Mouse (Mus musculus) heart, embryonic 15.5 days (tissue): Measurements from ENCODE around the gene Ddit4. TPM values are rescaled to one million over a fixed set of nuclear protein-coding genes. Genes with fewer than 3 reads are reported as not detected.

Experiments used
- ATAC-seq: fragments of 200-750 bp; cut with Nextera tagmentation; replicated peaks from 2 replicates; pipeline ENCODE4 v1.8.0; 2017; ENCODE audit warnings: low read depth, moderate TSS enrichment; ENCODE audit not compliant: insufficient number of reproducible peaks, insufficient read depth, low FRiP score
- H3K27ac ChIP-seq: fragments of 300-500 bp; sonication (generic); 2 replicates; pipeline ENCODE4 v1.5.1; 2015; ENCODE audit warnings: mild to moderate bottlenecking, inconsistent platforms
- H3K27me3 ChIP-seq: fragments of 300-500 bp; sonication (generic); 2 replicates; pipeline ENCODE4 v1.6.1; 2015; ENCODE audit warnings: inconsistent platforms
- H3K36me3 ChIP-seq: fragments of 300-500 bp; sonication (generic); 2 replicates; pipeline ENCODE4 v1.6.1; 2015; ENCODE audit warnings: mild to moderate bottlenecking, inconsistent platforms
- H3K4me1 ChIP-seq: fragments of 300-500 bp; sonication (generic); replicated peaks from 2 replicates; pipeline ENCODE4 v1.6.1; 2015; ENCODE audit warnings: inconsistent platforms
- H3K4me2 ChIP-seq: fragments of 300-500 bp; sonication (generic); 2 replicates; pipeline ENCODE4 v1.6.1; 2015; ENCODE audit warnings: inconsistent platforms, mild to moderate bottlenecking, moderate library complexity
- H3K4me3 ChIP-seq: fragments of 300-500 bp; sonication (generic); 2 replicates; pipeline ENCODE4 v1.5.1; 2015; ENCODE audit warnings: mild to moderate bottlenecking, inconsistent platforms
- H3K9ac ChIP-seq: fragments of 300-500 bp; sonication (generic); 2 replicates; pipeline ENCODE4 v1.6.1; 2015; ENCODE audit warnings: mild to moderate bottlenecking, inconsistent platforms
- H3K9me3 ChIP-seq: fragments of 300-500 bp; sonication (generic); replicated peaks from 2 replicates; pipeline ENCODE4 v1.6.1; 2016; ENCODE audit warnings: inconsistent platforms
- WGBS: fragments of 180-500 bp; shearing (Covaris S2); methylation state at CpG from one replicate; pipeline ENCODE4 v1.1.7; 2015; ENCODE audit warnings: mixed read lengths; 5-methylcytosine and 5-hydroxymethylcytosine counted together
- polyA plus RNA-seq: library from polyadenylated mRNA; unstranded; fragments of >200 nt; fragmentation: Nextera tagmentation; extraction: Ambion mirVana; gene quantifications from 2 replicates; pipeline ENCODE4 v1.2.1, GENCODE M21; 2015

Gene Ddit4
- polyA plus RNA-seq, 1 experiment from 2014 or later: 22.7 TPM

DNA sequence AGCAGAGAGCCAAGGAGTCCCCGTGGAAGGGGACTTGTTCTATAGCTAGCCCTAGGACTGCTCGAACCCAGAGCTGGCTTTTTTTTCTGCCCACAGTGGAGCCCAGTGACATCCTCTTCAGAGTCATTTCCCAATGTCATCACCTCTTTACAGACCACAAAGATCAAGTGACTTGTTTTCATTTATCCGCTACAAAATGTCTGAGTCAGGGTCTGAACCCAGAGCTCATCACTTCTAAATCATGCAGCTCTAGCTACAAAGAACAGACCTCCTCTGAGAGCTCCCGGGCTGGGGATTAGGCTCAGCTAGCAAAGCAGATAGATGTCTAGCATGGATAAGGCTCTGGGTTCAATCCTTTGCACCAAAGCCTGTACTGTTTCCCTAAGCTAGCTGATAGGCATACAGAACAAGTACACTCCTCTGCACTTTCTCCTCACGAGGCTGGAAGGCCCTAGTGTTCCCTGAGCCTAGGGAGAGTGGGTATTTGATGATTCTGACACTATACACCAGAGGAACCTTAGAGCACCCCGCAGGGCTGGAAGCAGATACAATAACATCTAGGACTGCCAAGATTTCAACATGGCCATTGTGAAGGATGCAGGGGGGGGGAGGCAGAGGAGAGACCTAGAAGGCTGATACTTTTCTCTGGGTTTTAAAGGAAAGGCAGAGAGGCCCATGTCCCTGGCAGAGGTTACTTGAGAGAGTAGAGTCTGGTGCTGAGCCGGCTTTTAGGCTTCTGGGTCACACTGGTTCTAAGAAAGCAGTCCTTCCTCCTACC, 4.1 kb downstream of the Ddit4 start:
- H3K9me3 ChIP-seq: no peaks in the 10 kb centered on the region
- H3K4me1 ChIP-seq: peaks cover 53% of the 10 kb centered on the region
- H3K4me2 ChIP-seq: no peak overlapping the region
- no peak overlapping the region for H3K9ac ChIP-seq
- no peak overlapping the region for H3K4me3 ChIP-seq
- ATAC-seq: no peak
- 48% methylated on average over 7 of the region's 7 CpGs for WGBS
- no peaks in the 10 kb centered on the region for H3K27me3 ChIP-seq
- peak overlapping the region; percentile 88 for H3K27ac ChIP-seq
- no peaks in the 10 kb centered on the region for H3K36me3 ChIP-seq

DNA sequence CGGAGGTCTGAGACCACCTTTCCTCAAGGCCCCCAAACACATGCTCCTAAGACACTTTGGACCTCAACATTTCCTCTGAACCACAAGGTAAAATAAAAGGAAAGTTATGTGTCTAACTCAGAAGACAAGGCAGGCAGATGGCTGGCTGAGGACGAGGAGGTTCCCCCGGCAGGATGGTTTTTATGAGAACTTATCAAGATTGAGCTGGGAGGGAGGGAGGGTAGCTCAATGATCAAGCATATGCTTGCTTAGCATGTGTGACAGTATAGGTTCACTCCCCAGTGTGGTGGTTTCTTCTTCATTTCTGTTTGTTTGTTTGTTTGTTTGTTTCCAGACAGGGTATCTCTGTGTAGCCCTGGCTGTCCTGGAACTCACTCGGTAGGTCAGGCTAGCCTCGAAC, 5.3 kb downstream of the Ddit4 start:
- no peaks in the 10 kb centered on the region for H3K36me3 ChIP-seq
- H3K9me3 ChIP-seq: no peaks in the 10 kb centered on the region
- no peak overlapping the region for H3K27ac ChIP-seq
- H3K4me3 ChIP-seq: no peak overlapping the region
- no peaks in the 10 kb centered on the region for H3K27me3 ChIP-seq
- no peak overlapping the region for H3K9ac ChIP-seq
- ATAC-seq: no peak
- WGBS: 88% methylated on average over 5 of the region's 5 CpGs
- no peak overlapping the region for H3K4me2 ChIP-seq
- peaks cover 55% of the 10 kb centered on the region for H3K4me1 ChIP-seq

- Histone ChIP-seq H3K9me3 (no peaks in the 10 kb centered on the region), H3K36me3 (no peaks in the 10 kb centered on the region), H3K9ac (no peak overlapping the region), H3K4me3 (no peak overlapping the region), H3K27ac (no peak overlapping the region), H3K4me1 (peaks cover 51% of the 10 kb centered on the region), H3K27me3 (no peaks in the 10 kb centered on the region), H3K4me2 (no peak overlapping the region)
- WGBS: 90% methylated on average over 3 of the region's 3 CpGs
- ATAC-seq: no peak
Measured at GRCm38 (mm10) chr10:59945416-59945815, 6.2 kb downstream of the Ddit4 start.

GRCm38 (mm10) chr10:59943421-59943989, 8.1 kb downstream of the Ddit4 start:
- Histone ChIP-seq H3K27me3 (no peaks in the 10 kb centered on the region), H3K4me1 (peaks cover 32% of the 10 kb centered on the region), H3K36me3 (no peaks in the 10 kb centered on the region), H3K4me2 (peak overlapping the region; percentile 60), H3K27ac (peak overlapping the region; percentile 63), H3K4me3 (peak overlapping the region; percentile 27), H3K9me3 (no peaks in the 10 kb centered on the region), H3K9ac (peak overlapping the region; percentile 32; the same call in 1 of the 2 replicates)
- WGBS: 13% methylated on average over 13 of the region's 13 CpGs
- ATAC-seq: peak; percentile 75

DNA sequence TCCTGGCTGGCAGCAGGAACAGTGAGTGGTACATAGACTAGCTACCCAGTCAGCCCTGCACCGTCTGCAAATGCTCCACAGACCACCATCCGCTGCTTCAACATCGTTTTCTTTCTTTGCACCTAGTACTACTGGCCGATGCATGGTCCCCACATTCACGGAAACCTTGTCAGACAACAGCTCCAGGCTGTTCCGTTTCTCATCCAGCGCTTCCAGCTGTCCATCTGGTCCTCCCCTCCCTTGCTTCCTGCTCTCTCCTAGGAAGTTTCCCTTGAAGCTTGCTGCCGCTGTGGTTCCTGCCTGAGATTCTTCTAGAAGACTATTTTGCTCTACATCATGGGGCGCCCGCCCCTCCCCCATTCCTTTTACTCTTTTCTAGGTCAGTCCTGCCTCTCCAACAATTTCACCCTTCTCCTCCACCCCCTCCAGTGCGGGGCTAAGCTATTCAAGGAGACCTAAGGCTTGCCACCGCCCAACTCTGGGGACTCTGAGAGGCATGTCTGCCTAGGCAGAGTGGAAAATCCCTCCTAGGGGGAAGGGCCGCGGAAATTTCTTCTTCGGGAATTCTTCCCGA, 8.7 kb downstream of the Ddit4 start:
- WGBS: under 1% methylated on average over 16 of the region's 16 CpGs
- Histone ChIP-seq H3K9me3 (no peaks in the 10 kb centered on the region), H3K27ac (peak overlapping the region; percentile 63), H3K27me3 (no peaks in the 10 kb centered on the region), H3K4me1 (peaks cover 27% of the 10 kb centered on the region), H3K36me3 (no peaks in the 10 kb centered on the region), H3K9ac (peak overlapping the region; percentile 32; the same call in 1 of the 2 replicates), H3K4me3 (peak overlapping the region; percentile 27), H3K4me2 (peak overlapping the region; percentile 60)
- ATAC-seq: 0 out of 2 replicates have a peak, but pooled peaks have one; percentile 47

- Histone ChIP-seq H3K36me3 (no peaks in the 10 kb centered on the region), H3K27ac (peak overlapping the region; percentile 63), H3K9me3 (no peaks in the 10 kb centered on the region), H3K27me3 (no peaks in the 10 kb centered on the region), H3K4me2 (peak overlapping the region; percentile 60), H3K4me3 (peak overlapping the region; percentile 27), H3K9ac (peak overlapping the region; percentile 32; the same call in 1 of the 2 replicates), H3K4me1 (peaks cover 21% of the 10 kb centered on the region)
- WGBS: 43% methylated on average over 21 of the region's 21 CpGs
- ATAC-seq: no peak
Measured at GRCm38 (mm10) chr10:59942281-59942846, 9.3 kb downstream of the Ddit4 start.

DNA sequence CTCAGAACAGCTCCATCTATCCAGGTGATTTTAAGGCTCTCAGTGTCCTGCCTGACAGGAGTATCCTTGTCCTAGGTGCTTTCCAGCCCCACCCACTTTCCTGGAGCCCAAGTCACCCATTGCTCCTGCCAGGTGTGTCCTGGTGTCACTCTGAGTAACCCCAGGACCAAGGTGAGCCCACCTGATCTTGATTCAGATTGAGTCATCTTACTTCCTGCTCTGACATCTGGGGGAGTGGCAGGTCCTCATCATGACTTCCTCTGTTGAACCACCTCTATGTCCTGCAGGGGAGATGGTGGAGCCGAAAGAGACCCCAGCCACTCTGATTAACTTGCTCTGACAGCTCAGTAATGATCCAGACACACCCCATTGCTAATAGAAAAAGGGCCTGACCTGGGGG, 12.6 kb downstream of the Ddit4 start:
- H3K36me3 ChIP-seq: no peaks in the 10 kb centered on the region
- no peaks in the 10 kb centered on the region for H3K9me3 ChIP-seq
- H3K4me3 ChIP-seq: no peak overlapping the region
- ATAC-seq: no peak
- WGBS: 73% methylated on average over 1 of the region's 1 CpGs
- H3K9ac ChIP-seq: no peak overlapping the region
- no peaks in the 10 kb centered on the region for H3K27me3 ChIP-seq
- H3K4me2 ChIP-seq: no peak overlapping the region
- no peak overlapping the region for H3K27ac ChIP-seq
- H3K4me1 ChIP-seq: peaks cover 22% of the 10 kb centered on the region

DNA sequence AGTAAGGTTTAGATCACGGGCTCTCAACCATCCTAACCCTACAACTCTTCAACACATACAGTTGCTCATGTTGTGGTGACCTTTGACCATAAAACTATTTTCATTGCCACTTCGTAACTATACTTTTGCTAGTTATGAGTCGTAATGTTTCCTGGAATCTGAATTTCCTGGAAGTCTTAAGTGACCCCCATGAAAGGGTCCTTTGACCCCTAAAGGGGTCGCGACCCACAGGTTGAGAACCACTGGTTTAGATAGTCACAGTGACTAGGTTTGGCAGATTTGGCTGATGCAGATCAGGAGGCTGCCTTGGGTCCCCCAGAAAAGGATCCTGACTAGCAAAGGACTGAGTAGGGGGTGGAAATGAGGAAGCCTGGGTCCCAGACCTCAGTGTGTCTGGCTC, 13.0 kb downstream of the Ddit4 start:
- no peak for ATAC-seq
- 83% methylated on average over 5 of the region's 5 CpGs for WGBS
- Histone ChIP-seq H3K4me2 (no peak overlapping the region), H3K27ac (no peak overlapping the region), H3K4me1 (peaks cover 20% of the 10 kb centered on the region), H3K9me3 (no peaks in the 10 kb centered on the region), H3K9ac (no peak overlapping the region), H3K36me3 (no peaks in the 10 kb centered on the region), H3K27me3 (no peaks in the 10 kb centered on the region), H3K4me3 (no peak overlapping the region)

GRCm38 (mm10) chr10:59936058-59936856, 15.4 kb downstream of the Ddit4 start:
- Histone ChIP-seq H3K4me3 (no peak overlapping the region), H3K4me2 (no peak overlapping the region), H3K27me3 (no peaks in the 10 kb centered on the region), H3K9me3 (no peaks in the 10 kb centered on the region), H3K36me3 (no peaks in the 10 kb centered on the region), H3K9ac (no peak overlapping the region), H3K4me1 (peaks cover 4% of the 10 kb centered on the region; the same call in 1 of the 2 replicates), H3K27ac (no peak overlapping the region)
- 44% methylated on average over 8 of the region's 8 CpGs for WGBS
- ATAC-seq: no peak

DNA sequence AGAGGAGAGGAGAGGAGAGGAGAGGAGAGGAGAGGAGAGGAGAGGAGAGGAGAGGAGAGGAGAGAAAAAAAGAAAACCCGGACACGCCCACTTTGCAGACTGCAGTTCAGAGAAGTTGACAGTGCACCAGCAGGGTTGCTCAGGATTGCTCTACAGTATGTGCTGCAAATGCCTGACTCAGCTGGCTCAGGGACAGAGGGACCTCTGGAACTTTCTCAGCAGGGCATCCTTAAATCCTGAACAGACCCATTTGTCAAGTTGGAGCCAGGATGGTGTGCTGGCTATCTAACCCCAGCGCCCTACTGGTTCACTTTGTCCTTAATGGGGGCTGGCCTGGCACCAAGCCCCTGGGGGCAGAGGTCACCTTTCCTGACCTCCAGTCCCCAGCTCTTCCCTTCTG, 17.6 kb downstream of the Ddit4 start:
- no peak for ATAC-seq
- peaks cover 4% of the 10 kb centered on the region; the same call in 1 of the 2 replicates for H3K4me1 ChIP-seq
- WGBS: 54% methylated on average over 3 of the region's 3 CpGs
- no peaks in the 10 kb centered on the region for H3K9me3 ChIP-seq
- no peak overlapping the region for H3K27ac ChIP-seq
- no peak overlapping the region for H3K9ac ChIP-seq
- no peaks in the 10 kb centered on the region for H3K27me3 ChIP-seq
- no peak overlapping the region for H3K4me3 ChIP-seq
- H3K36me3 ChIP-seq: no peaks in the 10 kb centered on the region
- no peak overlapping the region for H3K4me2 ChIP-seq

DNA sequence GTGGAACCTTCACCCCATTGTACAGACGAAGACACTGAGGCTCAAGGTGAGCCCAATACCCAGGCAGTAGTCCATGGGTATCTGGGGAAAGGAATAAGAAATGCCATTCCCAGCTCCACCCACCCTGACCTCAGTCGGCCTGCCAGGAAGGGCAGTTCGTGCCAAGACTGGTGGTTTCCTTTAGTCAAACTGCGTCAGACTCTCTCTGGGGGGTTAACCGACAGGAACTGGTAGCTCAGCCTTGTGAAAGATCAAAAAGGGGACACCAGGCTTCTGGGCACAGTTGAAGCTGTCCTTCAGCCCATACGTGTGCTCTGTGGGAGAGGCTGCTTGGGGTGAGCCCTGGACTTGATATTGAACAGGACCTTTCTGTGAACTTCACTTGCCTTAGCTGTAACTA, 19.1 kb downstream of the Ddit4 start:
- no peaks in the 10 kb centered on the region for H3K27me3 ChIP-seq
- 57% methylated on average over 6 of the region's 6 CpGs for WGBS

More for the DNA sequence above, 19.1 kb downstream of the Ddit4 start:
- H3K9ac ChIP-seq: no peak overlapping the region
- no peak overlapping the region for H3K4me3 ChIP-seq
- no peak overlapping the region for H3K4me2 ChIP-seq
- no peak for ATAC-seq
- H3K4me1 ChIP-seq: peaks cover 4% of the 10 kb centered on the region; the same call in 1 of the 2 replicates
- no peaks in the 10 kb centered on the region for H3K9me3 ChIP-seq
- no peaks in the 10 kb centered on the region for H3K36me3 ChIP-seq
- no peak overlapping the region for H3K27ac ChIP-seq
